Mouse (Mus musculus): ENCODE measurements around the gene Alx3. TPM values are rescaled to one million over a fixed set of nuclear protein-coding genes. Genes with fewer than 3 reads are reported as not detected.

Gene Alx3
- polyA plus RNA-seq, 1 experiment from 2014 or later = 0.09 TPM

DNA sequence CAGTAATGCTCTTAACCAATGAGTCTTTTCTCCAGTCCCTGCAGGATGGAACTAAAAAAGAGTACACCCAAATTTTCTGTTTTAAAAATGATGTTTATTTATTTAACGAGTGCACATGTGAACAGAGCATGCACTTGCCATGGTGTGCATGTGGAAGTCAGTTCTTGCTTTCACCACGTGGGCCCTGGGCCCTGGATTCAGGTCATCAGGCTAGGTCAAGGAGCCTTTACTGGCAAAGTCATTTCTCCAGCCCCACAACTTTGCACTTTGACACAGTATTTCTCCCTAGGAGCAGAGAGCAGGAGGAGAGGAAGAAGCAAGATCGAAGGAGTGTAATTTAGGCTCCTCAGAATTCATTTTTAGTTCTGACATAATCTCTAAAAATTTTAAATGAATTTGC lies 60.0 kb downstream of the Alx3 start:
- Histone ChIP-seq H3K4me2 (ENCODE audit: low read length) (no peak overlapping the region), H3K27ac (no peak overlapping the region), H3K27me3 (ENCODE audit: insufficient read depth, low read length) (no peaks in the 10 kb centered on the region), H3K4me3 (replicated peaks; ENCODE audit: low read depth, low read length) (no peak overlapping the region), H3K9me3 (replicated peaks; ENCODE audit: low read length) (no peaks in the 10 kb centered on the region), H3K4me1 (replicated peaks; ENCODE audit: insufficient read depth, low read length) (no peaks in the 10 kb centered on the region), H3K9ac (ENCODE audit: low read depth, low read length) (no peak overlapping the region), H3K36me3 (ENCODE audit: insufficient read depth, low read length) (0 out of 2 replicates have a peak, but pooled peaks cover 3% of the 10 kb centered on the region)
- TF ChIP-seq CTCF (IDR thresholded peaks at IDR 0.05; ENCODE audit: low read depth) = no peak
- ATAC-seq (replicated peaks; ENCODE audit: low FRiP score, low read depth) (0 out of 2 replicates have a peak, but pooled peaks have one; percentile 34), DNase-seq (ENCODE audit: low spot score) (no peak)
- WGBS = 78% methylated on average over 3 of the region's 3 CpGs

Other genes starting within 250 kb of the Alx3 start
- gene Kcnc4, start 135.5 kb upstream of the Alx3 start, polyA plus RNA-seq (2015; fragmentation: Nextera tagmentation; extraction: Ambion mirVana) = 0.08 and 0.12 TPM in 2 replicates
- gene Slc6a17, start 77.0 kb upstream of the Alx3 start, polyA plus RNA-seq (2015; fragmentation: Nextera tagmentation; extraction: Ambion mirVana) = 4.2 and 4.9 TPM in 2 replicates
- gene Ubl4b, start 40.0 kb upstream of the Alx3 start, polyA plus RNA-seq (2015; fragmentation: Nextera tagmentation; extraction: Ambion mirVana) = not detected in 2 replicates
- not detected in 2 replicates for gene Gm10961, start 36.3 kb downstream of the Alx3 start, polyA plus RNA-seq (2015; fragmentation: Nextera tagmentation; extraction: Ambion mirVana)
- gene Strip1, start 36.7 kb downstream of the Alx3 start, polyA plus RNA-seq (2015; fragmentation: Nextera tagmentation; extraction: Ambion mirVana) = 34.4 and 34.9 TPM in 2 replicates
- 79.2 and 81.5 TPM in 2 replicates for gene Ahcyl1, start 101.5 kb downstream of the Alx3 start, polyA plus RNA-seq (2015; fragmentation: Nextera tagmentation; extraction: Ambion mirVana)
- 7.8 and 8.7 TPM in 2 replicates for gene Csf1, start 165.4 kb downstream of the Alx3 start, polyA plus RNA-seq (2015; fragmentation: Nextera tagmentation; extraction: Ambion mirVana)